Mouse (Mus musculus) neural tube, embryonic 12.5 days (tissue): Measurements from ENCODE around the gene E030030I06Rik. TPM values are rescaled to one million over a fixed set of nuclear protein-coding genes. Genes with fewer than 3 reads are reported as not detected.
"Not testable (repeated sequence)": the region's sequence is repeated elsewhere in the genome, so short reads cannot be mapped to it uniquely, and the experiment has no call there.

Experiments
- ATAC-seq: fragments of 200-750 bp; cut with Nextera tagmentation; 2 replicates; pipeline ENCODE4 v1.8.0; 2017; ENCODE audit warnings: low read depth, mild to moderate bottlenecking, moderate TSS enrichment, moderate library complexity; ENCODE audit not compliant: low FRiP score
- H3K27ac ChIP-seq: fragments of 300-500 bp; sonication (generic); 2 replicates; pipeline ENCODE4 v1.5.1; 2016
- H3K27me3 ChIP-seq: fragments of 300-500 bp; sonication (generic); replicated peaks from 2 replicates; pipeline ENCODE4 v1.6.1; 2016; ENCODE audit warnings: mild to moderate bottlenecking
- H3K36me3 ChIP-seq: fragments of 300-500 bp; sonication (generic); 2 replicates; pipeline ENCODE4 v1.6.1; 2016; ENCODE audit warnings: mild to moderate bottlenecking
- H3K4me1 ChIP-seq: fragments of 300-500 bp; sonication (generic); 2 replicates; pipeline ENCODE4 v1.6.1; 2016
- H3K4me2 ChIP-seq: fragments of 300-500 bp; sonication (generic); replicated peaks from 2 replicates; pipeline ENCODE4 v1.6.1; 2016; ENCODE audit warnings: mild to moderate bottlenecking
- H3K4me3 ChIP-seq: fragments of 300-500 bp; sonication (generic); 2 replicates; pipeline ENCODE4 v1.5.1; 2016
- H3K9ac ChIP-seq: fragments of 300-500 bp; sonication (generic); 2 replicates; pipeline ENCODE4 v1.6.1; 2016; ENCODE audit warnings: mild to moderate bottlenecking
- H3K9me3 ChIP-seq: fragments of 300-500 bp; sonication (generic); 2 replicates; pipeline ENCODE4 v1.6.1; 2016; ENCODE audit warnings: mild to moderate bottlenecking
- WGBS: fragments of 180-500 bp; shearing (Covaris S2); methylation state at CpG from one replicate; pipeline ENCODE4 v1.1.7; 2016; 5-methylcytosine and 5-hydroxymethylcytosine counted together
- polyA plus RNA-seq: library from polyadenylated mRNA; unstranded; fragments of >200 nt; fragmentation: Nextera tagmentation; extraction: Ambion mirVana; gene quantifications from 2 replicates; pipeline ENCODE4 v1.2.1, GENCODE M21; 2016

Gene E030030I06Rik
- polyA plus RNA-seq, 1 experiment from 2014 or later: 11.1 TPM

DNA sequence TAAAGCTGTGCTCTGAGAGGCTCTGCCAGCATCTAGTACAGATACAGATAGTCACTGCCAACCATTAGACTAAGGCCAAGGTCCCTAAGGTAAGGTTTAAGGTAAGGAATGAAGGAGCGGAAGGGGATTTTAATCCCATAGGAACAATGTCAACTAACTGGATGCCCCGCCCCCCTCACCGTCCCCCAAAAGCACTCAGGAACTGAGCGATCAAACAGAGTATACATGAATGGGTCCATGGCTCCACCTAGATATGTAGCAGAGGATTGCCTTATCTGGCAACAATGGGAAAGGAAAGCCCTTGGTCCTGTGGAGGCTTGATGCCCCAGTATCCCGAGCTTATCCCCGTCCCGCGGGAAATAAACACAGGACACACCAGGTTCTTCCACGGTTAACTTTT is 14.2 kb upstream of the E030030I06Rik start:
- not testable (repeated sequence) for H3K9me3 ChIP-seq, H3K36me3 ChIP-seq, H3K27ac ChIP-seq, H3K4me3 ChIP-seq, H3K9ac ChIP-seq, H3K4me1 ChIP-seq
- ATAC-seq: peak; percentile 45
- Histone ChIP-seq H3K4me2 (peak overlapping the region; percentile 41), H3K27me3 (peaks cover 22% of the 10 kb centered on the region)
- WGBS: 11% methylated on average over 9 of the region's 9 CpGs

- H3K36me3 ChIP-seq: no peaks in the 10 kb centered on the region
- no peak overlapping the region for H3K4me3 ChIP-seq
- 2% methylated on average over 23 of the region's 23 CpGs for WGBS
- no peak for ATAC-seq
- peaks cover 4% of the 10 kb centered on the region; the same call in 1 of the 2 replicates for H3K4me1 ChIP-seq
- H3K27ac ChIP-seq: no peak overlapping the region
- H3K4me2 ChIP-seq: peak overlapping the region; percentile 22; the same call in 1 of the 2 replicates
- no peaks in the 10 kb centered on the region for H3K9me3 ChIP-seq
- H3K9ac ChIP-seq: no peak overlapping the region
- H3K27me3 ChIP-seq: peaks cover 51% of the 10 kb centered on the region
These were observed 10.6 kb upstream of the E030030I06Rik start for GRCm38 (mm10) chr10:22159581-22160140.

- no peaks in the 10 kb centered on the region for H3K9me3 ChIP-seq
- peak overlapping the region; percentile 61 for H3K4me2 ChIP-seq
- WGBS: under 1% methylated on average over 24 of the region's 24 CpGs
- ATAC-seq: peak; percentile 3; the same call in 1 of the 2 replicates
- peaks cover 4% of the 10 kb centered on the region; the same call in 1 of the 2 replicates for H3K4me1 ChIP-seq
- H3K9ac ChIP-seq: no peak overlapping the region
- no peak overlapping the region for H3K27ac ChIP-seq
- peaks cover 51% of the 10 kb centered on the region for H3K27me3 ChIP-seq
- H3K4me3 ChIP-seq: peak overlapping the region; percentile 15; the same call in 1 of the 2 replicates
- no peaks in the 10 kb centered on the region for H3K36me3 ChIP-seq
These were observed 10.1 kb upstream of the E030030I06Rik start for GRCm38 (mm10) chr10:22159131-22159561.

- peak within 1 kb of the TSS; percentile 25 for H3K4me3 ChIP-seq
- peaks cover 58% of the 10 kb centered on the region for H3K27me3 ChIP-seq
- not testable (repeated sequence) for H3K4me1 ChIP-seq, H3K27ac ChIP-seq, H3K36me3 ChIP-seq, H3K9me3 ChIP-seq
- under 1% methylated on average over 48 of the region's 48 CpGs for WGBS
- peak within 1 kb of the TSS; percentile 61 for H3K4me2 ChIP-seq
- 0 out of 2 replicates have a peak within 1 kb of the TSS, but pooled peaks have one; percentile 29 for H3K9ac ChIP-seq
- peak; percentile 60 for ATAC-seq
These were observed 9.4 kb upstream of the E030030I06Rik start, which contains the start of the genes Raet1e and H60b for GRCm38 (mm10) chr10:22158310-22158999. Gene Raet1e (plus strand): TSS chr10:22158569. Gene H60b (plus strand): TSS chr10:22158586.

DNA sequence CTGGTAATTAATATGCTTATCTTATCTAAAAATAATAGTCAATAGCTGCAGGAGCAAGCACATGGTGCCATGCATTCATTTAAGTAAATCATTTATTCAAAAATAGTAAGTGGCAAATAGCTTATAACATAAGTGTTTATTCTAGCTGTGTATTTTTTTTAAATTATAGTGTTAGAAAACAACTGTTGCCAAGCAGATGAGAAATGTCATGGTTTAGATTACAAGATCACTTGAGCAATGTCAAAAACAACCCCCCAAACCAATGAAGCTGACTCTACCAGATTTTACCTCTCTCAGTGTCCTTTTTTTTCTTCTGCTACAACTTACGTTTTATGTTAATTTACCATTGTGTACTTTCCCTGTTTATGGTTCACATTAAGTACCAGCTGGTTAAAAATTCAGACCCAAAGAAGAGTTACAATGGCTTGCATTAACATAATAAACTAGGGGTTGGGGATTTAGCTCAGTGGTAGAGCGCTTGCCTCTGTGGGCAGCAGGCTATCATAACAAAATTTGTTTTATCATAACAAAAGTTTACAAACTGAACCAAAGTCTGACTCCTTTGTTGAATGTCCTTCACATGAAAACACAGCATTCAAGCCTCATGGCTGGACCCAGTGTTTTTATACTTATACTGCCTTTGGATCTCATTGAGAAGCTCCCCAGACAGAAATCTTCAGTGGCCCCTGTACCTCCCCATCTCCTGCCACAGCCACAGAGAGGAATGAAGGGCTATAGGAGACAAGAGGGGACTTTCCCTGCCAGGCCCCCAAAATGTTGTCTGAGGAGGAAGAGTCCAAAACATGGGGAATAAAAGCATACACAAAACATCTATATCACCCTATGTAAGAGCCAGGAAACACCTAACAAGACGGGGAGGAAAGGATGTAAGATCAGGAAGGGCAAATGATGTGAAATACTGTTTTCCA is 6.1 kb upstream of the E030030I06Rik start:
- ATAC-seq: no peak
- no peak overlapping the region for H3K9ac ChIP-seq
- H3K4me1 ChIP-seq: peaks cover 16% of the 10 kb centered on the region
- no peak overlapping the region for H3K4me2 ChIP-seq
- 8% methylated on average over 3 of the region's 3 CpGs for WGBS
- H3K27ac ChIP-seq: no peak overlapping the region
- H3K4me3 ChIP-seq: no peak overlapping the region
- H3K27me3 ChIP-seq: peaks cover 76% of the 10 kb centered on the region
- H3K9me3 ChIP-seq: no peaks in the 10 kb centered on the region
- H3K36me3 ChIP-seq: no peaks in the 10 kb centered on the region

GRCm38 (mm10) chr10:22154127-22154526 is 5.1 kb upstream of the E030030I06Rik start:
- H3K9ac ChIP-seq, H3K27ac ChIP-seq, H3K9me3 ChIP-seq, ATAC-seq, H3K36me3 ChIP-seq: not testable (repeated sequence)
- under 1% methylated on average over 38 of the region's 38 CpGs for WGBS
- Histone ChIP-seq H3K4me1 (peaks cover 26% of the 10 kb centered on the region), H3K27me3 (peaks cover 76% of the 10 kb centered on the region), H3K4me2 (peak overlapping the region; percentile 57), H3K4me3 (peak overlapping the region; percentile 27)

- Histone ChIP-seq H3K27me3 (peaks cover 70% of the 10 kb centered on the region), H3K4me1 (peaks cover 29% of the 10 kb centered on the region)
- not testable (repeated sequence) for H3K9me3 ChIP-seq, H3K4me2 ChIP-seq, H3K27ac ChIP-seq, ATAC-seq, H3K4me3 ChIP-seq, H3K36me3 ChIP-seq, H3K9ac ChIP-seq
- WGBS: 7% methylated on average over 7 of the region's 7 CpGs
These were observed 4.1 kb upstream of the E030030I06Rik start for GRCm38 (mm10) chr10:22153147-22153690.

GRCm38 (mm10) chr10:22151863-22152640 is 3.0 kb upstream of the E030030I06Rik start:
- H3K9ac ChIP-seq, H3K36me3 ChIP-seq, ATAC-seq, H3K4me3 ChIP-seq, H3K9me3 ChIP-seq, H3K4me2 ChIP-seq, H3K27ac ChIP-seq: not testable (repeated sequence)
- peaks cover 64% of the 10 kb centered on the region for H3K27me3 ChIP-seq
- 2% methylated on average over 11 of the region's 11 CpGs for WGBS
- H3K4me1 ChIP-seq: peaks cover 28% of the 10 kb centered on the region

- Histone ChIP-seq H3K27me3 (peaks cover 56% of the 10 kb centered on the region), H3K4me1 (peaks cover 28% of the 10 kb centered on the region), H3K4me2 (peak overlapping the region; percentile 85)
- not testable (repeated sequence) for H3K9me3 ChIP-seq, H3K9ac ChIP-seq, ATAC-seq, H3K4me3 ChIP-seq, H3K27ac ChIP-seq, H3K36me3 ChIP-seq
- WGBS: under 1% methylated on average over 55 of the region's 55 CpGs
These were observed 2.2 kb upstream of the E030030I06Rik start for GRCm38 (mm10) chr10:22151056-22151862.

- Histone ChIP-seq H3K4me2 (peak overlapping the region; percentile 85), H3K27me3 (peaks cover 50% of the 10 kb centered on the region), H3K9ac (no peak overlapping the region), H3K27ac (no peak overlapping the region), H3K9me3 (no peaks in the 10 kb centered on the region), H3K4me3 (no peak overlapping the region), H3K4me1 (peaks cover 28% of the 10 kb centered on the region), H3K36me3 (no peaks in the 10 kb centered on the region)
- WGBS: under 1% methylated on average over 27 of the region's 27 CpGs
- 0 out of 2 replicates have a peak, but pooled peaks have one; percentile 8 for ATAC-seq
These were observed 1.5 kb upstream of the E030030I06Rik start for GRCm38 (mm10) chr10:22150593-22150992.
